Mouse (Mus musculus) heart, postnatal 14 days (tissue): ENCODE results near the gene Rnd3. TPM values are rescaled to one million over a fixed set of nuclear protein-coding genes. Genes with fewer than 3 reads are reported as not detected.

ENCODE experiments used
- DNase-seq, 2 experiments: peaks; one replicate each; pipeline ENCODE4 v3.0.0; 2021 to 2022
- intact Hi-C: fragments of 180-260 bp; cut with DNase I; formaldehyde crosslinking; loops from one replicate; pipeline ENCODE4 v1.15.1; 2025
- total RNA-seq, 2 experiments: library from RNA; stranded (reverse); gene quantifications; 2 replicates each; pipeline ENCODE4 v1.2.3; 2021

The Rnd3 gene
- total RNA-seq, 2 experiments from 2014 or later = 21.0 to 23.3 TPM

- intact Hi-C loops = no loop called here
- DNase-seq = peak; percentile 64 to 67
These were observed 9.5 kb downstream of the Rnd3 start for GRCm38 (mm10) chr2:51139218-51139911.

- no peak for DNase-seq
- intact Hi-C loops = no loop called here
These were observed 11.2 kb downstream of the Rnd3 start for GRCm38 (mm10) chr2:51137726-51138125.

GRCm38 (mm10) chr2:51132181-51132580 is 16.7 kb downstream of the Rnd3 start:
- intact Hi-C loops = no loop called here
- no peak for DNase-seq

GRCm38 (mm10) chr2:51128090-51128489 is 20.8 kb downstream of the Rnd3 start:
- intact Hi-C loops = no loop called here
- DNase-seq = no peak

GRCm38 (mm10) chr2:51110271-51110670 is 38.6 kb downstream of the Rnd3 start:
- intact Hi-C loops = no loop called here
- peak; percentile 17 to 34 for DNase-seq

- intact Hi-C loops = no loop called here
- no peak for DNase-seq
These were observed 40.3 kb downstream of the Rnd3 start for GRCm38 (mm10) chr2:51108631-51109030.

- intact Hi-C loops = no loop called here
- DNase-seq = peak; percentile 27 to 41
These were observed 47.7 kb downstream of the Rnd3 start for GRCm38 (mm10) chr2:51101187-51101586.

GRCm38 (mm10) chr2:51099987-51100386 is 48.9 kb downstream of the Rnd3 start:
- DNase-seq = peak; percentile 14 to 38
- intact Hi-C loops = no loop called here

- no peak for DNase-seq
- intact Hi-C loops = no loop called here
These were observed 49.7 kb downstream of the Rnd3 start for GRCm38 (mm10) chr2:51099240-51099639.

- intact Hi-C loops = no loop called here
- no peak for DNase-seq
These were observed 58.2 kb downstream of the Rnd3 start for GRCm38 (mm10) chr2:51090688-51091087.

GRCm38 (mm10) chr2:51090049-51090448 is 58.9 kb downstream of the Rnd3 start:
- intact Hi-C loops = no loop called here
- no peak for DNase-seq

GRCm38 (mm10) chr2:51088843-51089573 is 59.9 kb downstream of the Rnd3 start:
- intact Hi-C loops = no loop called here
- no peak for DNase-seq

- no peak for DNase-seq
- intact Hi-C loops = no loop called here
These were observed 60.8 kb downstream of the Rnd3 start for GRCm38 (mm10) chr2:51088123-51088453.

GRCm38 (mm10) chr2:51087307-51088122 is 61.4 kb downstream of the Rnd3 start:
- intact Hi-C loops = no loop called here
- no peak for DNase-seq

GRCm38 (mm10) chr2:51085155-51085554 is 63.8 kb downstream of the Rnd3 start:
- DNase-seq = no peak
- intact Hi-C loops = no loop called here

GRCm38 (mm10) chr2:51082714-51083351 is 66.1 kb downstream of the Rnd3 start:
- no peak for DNase-seq
- intact Hi-C loops = no loop called here
